Mouse (Mus musculus) kidney, adult 8-10 months (tissue): ENCODE data around the gene Rtf1.

Experiments
- DNase-seq, 2 experiments: peaks; one replicate each; pipeline ENCODE4 v3.0.0; 2022

Gene Rtf1

GRCm38 (mm10) chr2:119730735-119731134, 55.9 kb downstream of the Rtf1 start:
- no peak for DNase-seq

- DNase-seq = no peak
These were observed 62.3 kb downstream of the Rtf1 start for GRCm38 (mm10) chr2:119737124-119737523.

DNA sequence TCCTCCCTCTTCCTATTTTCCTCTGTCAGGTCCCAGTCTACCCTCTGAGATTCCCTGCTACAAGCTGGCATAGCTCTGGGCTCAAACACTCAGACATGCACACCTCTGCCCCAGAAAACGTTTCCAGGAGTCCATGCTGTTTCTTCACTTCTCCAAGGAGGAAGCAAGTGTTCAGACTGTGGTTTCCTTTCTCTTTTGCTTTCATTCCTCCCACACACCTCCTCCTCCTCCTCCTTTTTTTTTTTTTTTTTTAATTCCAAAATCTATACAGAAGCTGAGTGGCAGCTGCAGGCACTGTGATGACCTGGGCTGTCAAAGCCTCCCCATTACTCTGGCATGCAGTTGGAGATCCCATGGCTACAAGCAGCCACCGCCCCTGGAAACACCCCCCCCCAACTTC, 65.7 kb downstream of the Rtf1 start:
- no peak for DNase-seq

- DNase-seq = peak; percentile 16 to 18
These were observed 66.9 kb downstream of the Rtf1 start, which contains the start of gene Itpka for GRCm38 (mm10) chr2:119741581-119742411. Gene Itpka (plus strand): TSS chr2:119742337.

- DNase-seq = peak; percentile 24 to 28
These were observed 67.8 kb downstream of the Rtf1 start for GRCm38 (mm10) chr2:119742461-119743175.

- no peak for DNase-seq
These were observed 68.4 kb downstream of the Rtf1 start for GRCm38 (mm10) chr2:119743176-119743807.

GRCm38 (mm10) chr2:119743808-119744162, 68.9 kb downstream of the Rtf1 start:
- DNase-seq = no peak

DNA sequence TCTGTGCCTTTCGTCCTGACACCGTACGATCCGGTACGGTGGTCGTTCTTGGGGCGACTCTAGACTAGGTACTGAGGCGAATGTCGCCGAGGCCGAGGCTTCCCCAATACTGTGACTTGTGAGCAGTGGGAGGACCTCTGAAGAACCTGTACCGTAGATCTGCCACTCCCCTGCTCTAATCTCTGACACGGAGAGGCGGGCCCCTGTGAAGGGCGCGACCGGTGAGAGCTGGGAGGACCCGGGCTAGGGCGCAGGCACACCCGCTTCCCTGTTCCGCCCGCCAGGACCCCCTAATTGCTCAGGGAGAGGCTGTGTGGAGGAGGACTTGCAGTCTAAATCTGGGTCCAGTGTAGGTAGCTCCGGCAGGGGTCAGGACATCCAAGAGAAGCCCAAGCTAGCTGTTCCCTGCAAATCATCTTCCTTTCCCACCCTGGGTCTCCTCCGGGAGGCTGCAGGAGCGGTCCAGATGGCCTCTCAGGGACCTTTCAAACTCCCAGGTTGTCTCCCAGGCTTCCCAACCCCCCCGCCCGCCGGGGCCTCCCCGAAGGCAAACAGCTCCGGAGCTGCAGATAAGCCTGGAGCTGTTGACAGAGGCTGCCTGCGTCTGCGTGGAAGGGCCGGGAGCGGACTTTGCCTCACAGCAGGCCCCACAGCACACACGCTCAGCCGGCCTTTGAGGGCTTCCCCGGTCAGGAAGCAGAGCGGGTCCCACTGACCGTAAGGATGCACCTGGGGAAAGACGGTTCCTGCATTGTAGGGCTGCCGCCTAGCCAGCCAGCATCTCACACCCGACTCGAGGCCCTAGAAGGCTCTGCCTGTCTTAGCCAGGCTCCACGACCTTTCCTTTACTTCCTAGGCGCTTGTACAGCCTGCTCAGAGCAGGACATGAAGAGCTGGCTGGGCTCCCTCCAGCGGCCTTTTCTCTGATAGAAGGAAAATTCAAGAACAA, 69.6 kb downstream of the Rtf1 start:
- DNase-seq = peak in 1 of 2 experiments; percentile 23

DNA sequence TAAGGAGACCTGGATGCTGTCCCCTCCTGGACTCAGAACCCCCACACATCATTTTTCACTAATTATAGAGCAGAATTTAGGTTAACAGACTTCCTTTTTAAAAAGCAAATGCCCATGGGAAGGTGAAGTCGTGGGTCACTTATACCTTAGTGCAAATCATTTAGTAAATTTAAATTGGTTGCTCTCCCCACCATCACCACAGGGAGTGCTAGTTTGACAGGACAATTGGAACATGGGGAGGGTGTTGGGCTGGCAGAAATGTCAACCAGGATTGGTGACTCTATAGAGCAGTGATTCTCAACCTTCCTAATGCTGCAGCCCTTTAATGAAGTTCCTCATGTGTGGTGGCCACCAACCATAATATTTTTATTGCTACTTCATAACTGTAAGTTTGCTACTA, 70.4 kb downstream of the Rtf1 start:
- DNase-seq = no peak

DNA sequence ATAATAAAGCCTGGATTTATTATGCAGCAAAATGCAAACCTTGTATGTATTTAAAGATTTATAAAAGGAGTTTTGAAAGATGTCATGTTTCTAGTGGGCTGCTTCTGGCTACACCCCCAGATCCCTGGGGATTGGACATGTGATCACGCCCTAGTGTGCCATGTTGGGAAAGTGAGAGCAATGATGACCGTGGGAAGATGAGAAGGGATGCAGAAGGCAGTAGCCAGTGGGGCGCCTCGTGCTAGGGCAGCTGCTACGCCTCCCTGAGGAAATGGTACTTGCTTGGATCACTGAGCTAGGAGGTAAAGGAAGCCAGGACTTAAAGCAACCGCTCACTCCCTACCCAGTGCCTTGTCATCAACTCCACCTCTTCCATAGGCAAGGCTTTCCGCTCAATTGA, 72.7 kb downstream of the Rtf1 start:
- no peak for DNase-seq

DNA sequence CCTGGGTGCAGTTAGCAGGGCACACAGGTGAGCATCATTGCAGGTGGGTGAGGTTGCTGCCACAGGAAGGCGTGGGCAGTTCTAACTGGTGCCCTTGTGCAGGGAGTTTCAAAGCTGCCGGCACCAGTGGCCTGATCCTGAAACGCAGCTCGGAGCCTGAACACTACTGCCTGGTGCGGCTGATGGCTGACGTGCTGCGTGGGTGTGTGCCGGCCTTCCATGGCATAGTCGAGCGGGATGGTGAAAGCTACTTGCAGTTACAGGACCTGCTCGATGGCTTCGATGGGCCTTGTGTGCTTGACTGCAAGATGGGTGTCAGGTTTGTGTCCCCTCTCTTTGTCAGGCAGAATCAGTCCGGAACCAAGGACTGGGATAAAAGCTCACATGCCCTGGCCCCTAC, 74.4 kb downstream of the Rtf1 start:
- DNase-seq = no peak

GRCm38 (mm10) chr2:119757601-119758100, 82.8 kb downstream of the Rtf1 start:
- no peak for DNase-seq

DNA sequence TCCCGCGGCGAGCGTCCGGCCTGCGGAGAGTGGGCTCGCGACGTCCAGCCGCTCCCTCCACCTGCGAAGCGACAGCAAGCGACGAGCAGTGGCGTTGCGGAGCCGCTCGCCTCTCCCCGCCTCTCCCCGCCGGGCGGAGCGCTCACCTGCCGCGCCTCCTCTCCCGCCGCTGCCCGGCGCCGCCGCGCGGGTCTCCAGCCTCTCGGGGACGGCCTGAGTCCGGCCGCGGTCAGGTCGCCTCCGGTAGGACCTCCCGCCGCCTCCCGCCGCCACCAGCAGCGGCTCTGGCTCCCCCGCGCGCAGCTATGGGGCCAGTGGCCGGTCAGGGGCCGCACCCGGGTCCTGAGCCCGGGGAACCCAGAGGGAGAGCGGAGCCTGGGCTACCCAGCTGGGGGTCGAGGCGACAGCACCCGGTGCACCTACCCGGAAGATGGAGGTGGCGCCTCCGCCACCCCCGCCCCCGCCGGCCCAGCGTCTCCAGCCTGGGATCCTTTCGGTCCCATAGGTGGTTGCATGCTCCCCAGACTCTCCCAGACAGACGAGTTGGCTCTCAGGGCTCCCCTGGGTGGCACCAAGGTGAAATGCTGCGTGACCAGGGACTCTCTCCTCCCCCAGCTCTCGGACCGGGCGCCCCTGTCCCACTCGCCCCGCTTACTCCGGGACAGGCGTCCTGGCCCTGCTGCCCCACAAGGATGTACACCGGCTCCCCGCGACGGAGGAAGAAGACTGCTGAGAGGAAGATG, 83.4 kb downstream of the Rtf1 start:
- DNase-seq = peak in 1 of 2 experiments; percentile 23

DNA sequence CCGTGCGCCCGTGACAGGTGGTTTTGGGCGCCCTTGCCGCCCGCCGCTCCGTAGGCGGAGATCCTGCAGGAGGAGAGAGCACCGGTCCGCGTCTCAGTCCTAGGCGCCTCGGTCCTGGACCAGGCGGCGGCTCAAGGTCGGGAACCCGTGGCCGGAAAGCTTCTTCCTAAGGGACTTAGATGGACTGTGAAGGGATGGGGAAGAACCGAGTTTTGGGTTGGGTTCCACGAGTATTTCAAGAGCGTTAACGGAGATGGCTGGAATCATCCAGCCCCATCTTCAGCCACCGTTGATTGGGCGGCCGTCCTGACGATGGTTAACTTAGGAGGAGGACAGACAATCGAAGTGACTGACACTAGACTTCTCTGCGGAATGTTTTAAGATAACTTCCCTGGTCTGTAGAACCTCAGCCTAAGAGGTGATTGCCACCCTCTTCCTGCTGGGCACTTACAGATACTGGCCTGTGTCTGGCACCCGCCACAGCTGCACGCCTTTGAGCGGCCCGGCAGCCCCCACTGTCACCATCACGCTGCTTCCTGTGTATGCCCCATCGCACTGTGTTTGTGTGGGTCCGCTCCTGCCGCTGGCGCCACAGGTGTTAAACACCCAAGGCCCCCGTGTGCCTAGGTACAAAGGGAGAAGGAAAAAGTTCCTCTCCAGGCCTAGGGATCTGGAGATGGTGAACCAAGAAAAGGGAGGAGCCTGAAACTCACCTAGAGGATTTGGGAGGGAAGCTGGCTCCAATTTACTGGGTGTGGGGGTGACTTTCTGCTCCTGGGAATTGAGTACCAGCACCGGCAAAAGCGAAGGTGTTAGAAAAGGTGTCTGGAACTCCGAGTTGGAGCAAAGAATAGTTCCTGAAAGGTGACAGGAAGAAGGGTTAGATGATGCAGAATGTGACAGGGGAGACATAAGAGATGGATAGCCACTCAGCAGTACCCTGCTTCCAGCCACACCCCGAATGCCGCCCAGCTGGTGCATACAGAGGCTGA, 84.3 kb downstream of the Rtf1 start:
- DNase-seq = no peak

DNA sequence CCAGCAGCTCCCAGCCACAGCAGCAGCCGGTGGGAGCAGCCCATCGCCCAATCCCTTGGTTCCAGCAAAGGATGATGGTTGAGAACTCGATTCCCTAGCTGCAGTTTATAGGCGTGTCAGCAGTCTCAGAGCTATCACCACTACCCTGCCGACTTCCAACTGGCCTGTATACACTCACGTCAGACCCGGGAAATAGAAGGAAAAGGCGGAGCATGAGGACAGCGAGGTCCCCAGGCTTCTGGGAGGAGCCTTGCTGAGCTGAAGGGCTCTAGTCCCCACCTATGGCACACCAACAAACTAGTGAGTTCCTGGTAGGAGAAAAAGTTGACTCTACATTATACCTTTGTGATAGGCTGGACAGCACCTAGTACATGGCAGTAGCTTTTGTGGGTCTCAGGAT, 85.4 kb downstream of the Rtf1 start, which contains the start of gene Ltk:
Ltk (minus strand) TSS at position 181 of the 400 bp plus-strand sequence.
- no peak for DNase-seq

DNA sequence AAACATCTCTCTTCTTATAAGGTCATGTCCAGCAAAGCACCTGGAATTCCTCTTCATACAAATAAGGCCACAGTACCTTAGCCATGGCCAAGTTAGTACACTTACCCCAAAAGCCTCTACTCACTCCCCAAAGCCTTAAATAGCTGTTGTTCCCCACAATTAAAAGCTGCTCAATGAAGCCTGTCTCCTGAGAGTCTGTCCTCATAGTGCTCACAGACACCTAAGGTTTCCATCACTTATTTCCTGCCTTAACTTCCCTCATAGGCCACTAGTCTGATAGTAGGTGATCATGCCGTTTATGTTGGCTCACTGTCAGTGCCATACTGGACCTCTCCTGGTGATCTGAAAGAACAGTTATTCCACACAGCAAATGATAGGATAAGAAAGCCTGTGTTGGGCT, 87.4 kb downstream of the Rtf1 start:
- DNase-seq = no peak

GRCm38 (mm10) chr2:119763924-119764323, 89.1 kb downstream of the Rtf1 start:
- DNase-seq = no peak

DNA sequence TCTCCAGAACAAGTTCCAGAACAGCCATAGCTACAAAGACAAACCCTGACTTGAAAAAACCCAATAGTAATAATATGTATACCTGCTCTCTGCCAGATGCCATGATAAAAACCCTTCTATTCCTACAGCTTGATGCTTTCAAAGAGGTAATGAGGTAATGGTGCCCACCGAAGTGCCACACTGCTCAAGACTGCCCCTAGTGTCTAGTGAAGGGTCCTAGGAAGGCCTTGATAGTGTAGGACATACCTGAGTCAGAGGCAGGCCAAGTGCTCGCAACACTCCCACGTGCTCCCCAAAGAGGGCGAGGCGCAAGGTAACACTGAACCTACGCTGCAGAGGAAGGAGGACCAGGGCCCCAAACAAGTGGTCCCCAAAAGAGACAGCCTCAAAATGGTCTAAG, 92.4 kb downstream of the Rtf1 start:
- DNase-seq = no peak
